Mouse (Mus musculus) G1E-ER4 (cell line): Measurements from ENCODE around the gene Gh. TPM values are rescaled to one million over a fixed set of nuclear protein-coding genes. Genes with fewer than 3 reads are reported as not detected.

ENCODE experiments used
- GATA1 ChIP-seq: IDR thresholded peaks from one replicate; pipeline ENCODE4 v1.8.0; 2012; ENCODE audit warnings: low read length, inconsistent platforms
- polyA plus RNA-seq: library from polyadenylated mRNA; stranded (reverse); fragments of >175 nt; gene quantifications from 2 replicates; pipeline ENCODE4 v1.2.3, GENCODE M21; 2012

Gene Gh
- polyA plus RNA-seq, 1 experiment: not detected

- TF ChIP-seq GATA1: no peak
Measured at GRCm38 (mm10) chr11:106260826-106261450, 40.7 kb downstream of the Gh start.

- TF ChIP-seq GATA1: no peak
Measured at GRCm38 (mm10) chr11:106256775-106257174, 44.9 kb downstream of the Gh start.

- no peak for TF ChIP-seq GATA1
Measured at GRCm38 (mm10) chr11:106255685-106256451, 45.8 kb downstream of the Gh start, which contains the start of the genes Ftsj3 and Psmc5. Ftsj3 (minus strand) TSS chr11:106256079. Psmc5 (plus strand) TSS chr11:106256154.

GRCm38 (mm10) chr11:106255174-106255573 is 46.5 kb downstream of the Gh start:
- no peak for TF ChIP-seq GATA1

GRCm38 (mm10) chr11:106254767-106255166 is 46.9 kb downstream of the Gh start:
- no peak for TF ChIP-seq GATA1

Other genes with a start within 250 kb of the Gh start
- 19.8 and 20.1 TPM in 2 replicates for gene Taco1, start 235.8 kb downstream of the Gh start, polyA plus RNA-seq
- 3.1 and 3.5 TPM in 2 replicates for gene Map3k3, start 217.3 kb downstream of the Gh start, polyA plus RNA-seq
- not detected in 2 replicates for gene Gm10840, start 141.0 kb downstream of the Gh start, polyA plus RNA-seq
- gene Limd2, start 141.0 kb downstream of the Gh start, polyA plus RNA-seq: 218 and 245 TPM in 2 replicates
- 34.1 and 40.1 TPM in 2 replicates for gene Strada, start 99.7 kb downstream of the Gh start, polyA plus RNA-seq
- gene Ccdc47, start 85.5 kb downstream of the Gh start, polyA plus RNA-seq: 2.1 and 3.0 TPM in 2 replicates
- gene Ddx42, start 84.9 kb downstream of the Gh start, polyA plus RNA-seq: 29.6 and 36.2 TPM in 2 replicates
- 7.3 and 23.1 TPM in 2 replicates for gene Ftsj3, start 45.8 kb downstream of the Gh start, polyA plus RNA-seq
- 54.4 and 72.5 TPM in 2 replicates for gene Psmc5, start 45.7 kb downstream of the Gh start, polyA plus RNA-seq
- gene Smarcd2, start 28.9 kb downstream of the Gh start, polyA plus RNA-seq: 109 and 155 TPM in 2 replicates
- gene Tcam1, start 25.2 kb downstream of the Gh start, polyA plus RNA-seq: 0.04 TPM in 1 of 2 replicates, not detected in the other
- gene Cd79b, start 12.9 kb upstream of the Gh start, polyA plus RNA-seq: not detected in 2 replicates
- not detected in 2 replicates for gene Scn4a, start 51.4 kb upstream of the Gh start, polyA plus RNA-seq
- gene Prr29, start 63.6 kb upstream of the Gh start, polyA plus RNA-seq: not detected in 2 replicates
- gene Icam2, start 86.2 kb upstream of the Gh start, polyA plus RNA-seq: 50.5 and 63.1 TPM in 2 replicates
- gene Ern1, start 186.0 kb upstream of the Gh start, polyA plus RNA-seq: 6.6 and 10.8 TPM in 2 replicates